Mouse (Mus musculus): ENCODE measurements around the gene Asxl1.
"Not testable (repeated sequence)": the region's sequence is repeated elsewhere in the genome, so short reads cannot be mapped to it uniquely, and the experiment has no call there.

The Asxl1 gene

GRCm38 (mm10) chr2:153345071-153345453 lies 567 bp upstream of the Asxl1 start:
- DNase-seq (ENCODE audit: low spot score), result no peak

- DNase-seq (ENCODE audit: low spot score), result peak; percentile 53
Observed at GRCm38 (mm10) chr2:153346221-153347182, 873 bp downstream of the Asxl1 start.

- DNase-seq (ENCODE audit: low spot score), result no peak
Observed at GRCm38 (mm10) chr2:153347183-153347781, 1.7 kb downstream of the Asxl1 start.

- DNase-seq (ENCODE audit: low spot score), result no peak
Observed at GRCm38 (mm10) chr2:153348100-153348831, 2.6 kb downstream of the Asxl1 start.

GRCm38 (mm10) chr2:153350552-153351181 lies 5.0 kb downstream of the Asxl1 start:
- no peak for DNase-seq (ENCODE audit: low spot score)

GRCm38 (mm10) chr2:153354648-153355047 lies 9.0 kb downstream of the Asxl1 start:
- no peak for DNase-seq (ENCODE audit: low spot score)

- no peak for DNase-seq (ENCODE audit: low spot score)
Observed at GRCm38 (mm10) chr2:153356784-153357183, 11.2 kb downstream of the Asxl1 start.

GRCm38 (mm10) chr2:153361101-153361710 lies 15.6 kb downstream of the Asxl1 start:
- no peak for DNase-seq (ENCODE audit: low spot score)

GRCm38 (mm10) chr2:153364531-153364930 lies 18.9 kb downstream of the Asxl1 start:
- not testable (repeated sequence) for DNase-seq (ENCODE audit: low spot score)

- DNase-seq (ENCODE audit: low spot score), result no peak
Observed at GRCm38 (mm10) chr2:153370871-153371270, 25.2 kb downstream of the Asxl1 start.

GRCm38 (mm10) chr2:153375380-153375779 lies 29.8 kb downstream of the Asxl1 start:
- peak; percentile 27 for DNase-seq (ENCODE audit: low spot score)

GRCm38 (mm10) chr2:153380479-153380878 lies 34.9 kb downstream of the Asxl1 start:
- DNase-seq (ENCODE audit: low spot score), result no peak

GRCm38 (mm10) chr2:153389831-153390230 lies 44.2 kb downstream of the Asxl1 start:
- DNase-seq (ENCODE audit: low spot score), result no peak

GRCm38 (mm10) chr2:153393045-153393444 lies 47.4 kb downstream of the Asxl1 start:
- DNase-seq (ENCODE audit: low spot score), result no peak

GRCm38 (mm10) chr2:153397790-153398515 lies 52.3 kb downstream of the Asxl1 start:
- DNase-seq (ENCODE audit: low spot score), result no peak

- DNase-seq (ENCODE audit: low spot score), result no peak
Observed at GRCm38 (mm10) chr2:153399166-153399565, 53.5 kb downstream of the Asxl1 start.

- DNase-seq (ENCODE audit: low spot score), result no peak
Observed at GRCm38 (mm10) chr2:153404062-153404461, 58.4 kb downstream of the Asxl1 start.

GRCm38 (mm10) chr2:153404882-153405281 lies 59.3 kb downstream of the Asxl1 start:
- no peak for DNase-seq (ENCODE audit: low spot score)

GRCm38 (mm10) chr2:153406882-153407281 lies 61.3 kb downstream of the Asxl1 start:
- DNase-seq (ENCODE audit: low spot score), result peak; percentile 17

- DNase-seq (ENCODE audit: low spot score), result no peak
Observed at GRCm38 (mm10) chr2:153408971-153409370, 63.3 kb downstream of the Asxl1 start.

- no peak for DNase-seq (ENCODE audit: low spot score)
Observed at GRCm38 (mm10) chr2:153411557-153411956, 65.9 kb downstream of the Asxl1 start.
